Mouse (Mus musculus): Measurements from ENCODE around the gene Ncl.

The Ncl gene

GRCm38 (mm10) chr1:86358906-86359797 lies at the start of gene Ncl:
Ncl (minus strand) TSS chr1:86359400.
- DNase-seq (ENCODE audit: low spot score) = peak; percentile 89

GRCm38 (mm10) chr1:86408515-86408914 lies 49.3 kb upstream of the Ncl start:
- DNase-seq (ENCODE audit: low spot score) = no peak

GRCm38 (mm10) chr1:86406914-86407313 lies 47.7 kb upstream of the Ncl start:
- DNase-seq (ENCODE audit: low spot score) = no peak

GRCm38 (mm10) chr1:86406313-86406712 lies 47.1 kb upstream of the Ncl start:
- no peak for DNase-seq (ENCODE audit: low spot score)

GRCm38 (mm10) chr1:86404834-86405233 lies 45.6 kb upstream of the Ncl start:
- DNase-seq (ENCODE audit: low spot score) = no peak

GRCm38 (mm10) chr1:86400096-86400754 lies 41.0 kb upstream of the Ncl start:
- DNase-seq (ENCODE audit: low spot score) = no peak

GRCm38 (mm10) chr1:86399322-86399721 lies 40.1 kb upstream of the Ncl start:
- DNase-seq (ENCODE audit: low spot score) = no peak

- DNase-seq (ENCODE audit: low spot score) = no peak
Observed at GRCm38 (mm10) chr1:86398222-86398621, 39.0 kb upstream of the Ncl start.

GRCm38 (mm10) chr1:86397621-86398020 lies 38.4 kb upstream of the Ncl start:
- no peak for DNase-seq (ENCODE audit: low spot score)

GRCm38 (mm10) chr1:86395897-86396296 lies 36.7 kb upstream of the Ncl start:
- DNase-seq (ENCODE audit: low spot score) = no peak

- no peak for DNase-seq (ENCODE audit: low spot score)
Observed at GRCm38 (mm10) chr1:86394246-86394645, 35.0 kb upstream of the Ncl start.

GRCm38 (mm10) chr1:86393219-86393618 lies 34.0 kb upstream of the Ncl start:
- DNase-seq (ENCODE audit: low spot score) = no peak

- DNase-seq (ENCODE audit: low spot score) = no peak
Observed at GRCm38 (mm10) chr1:86391425-86391824, 32.2 kb upstream of the Ncl start.

- peak; percentile 66 for DNase-seq (ENCODE audit: low spot score)
Observed at GRCm38 (mm10) chr1:86389230-86389629, 30.0 kb upstream of the Ncl start.

GRCm38 (mm10) chr1:86381027-86381426 lies 21.8 kb upstream of the Ncl start:
- peak; percentile 18 for DNase-seq (ENCODE audit: low spot score)

GRCm38 (mm10) chr1:86379161-86379569 lies 20.0 kb upstream of the Ncl start:
- no peak for DNase-seq (ENCODE audit: low spot score)

- no peak for DNase-seq (ENCODE audit: low spot score)
Observed at GRCm38 (mm10) chr1:86378662-86379061, 19.5 kb upstream of the Ncl start.

GRCm38 (mm10) chr1:86376354-86376753 lies 17.2 kb upstream of the Ncl start:
- DNase-seq (ENCODE audit: low spot score) = no peak

- peak; percentile 39 for DNase-seq (ENCODE audit: low spot score)
Observed at GRCm38 (mm10) chr1:86371997-86372396, 12.8 kb upstream of the Ncl start.

GRCm38 (mm10) chr1:86368086-86368485 lies 8.9 kb upstream of the Ncl start:
- DNase-seq (ENCODE audit: low spot score) = no peak

- no peak for DNase-seq (ENCODE audit: low spot score)
Observed at GRCm38 (mm10) chr1:86363671-86364070, 4.5 kb upstream of the Ncl start.

- DNase-seq (ENCODE audit: low spot score) = no peak
Observed at GRCm38 (mm10) chr1:86361852-86362615, 2.8 kb upstream of the Ncl start.

GRCm38 (mm10) chr1:86360441-86360840 lies 1.2 kb upstream of the Ncl start:
- DNase-seq (ENCODE audit: low spot score) = no peak
